Mouse (Mus musculus): ENCODE measurements around the gene Npc2.

DNA sequence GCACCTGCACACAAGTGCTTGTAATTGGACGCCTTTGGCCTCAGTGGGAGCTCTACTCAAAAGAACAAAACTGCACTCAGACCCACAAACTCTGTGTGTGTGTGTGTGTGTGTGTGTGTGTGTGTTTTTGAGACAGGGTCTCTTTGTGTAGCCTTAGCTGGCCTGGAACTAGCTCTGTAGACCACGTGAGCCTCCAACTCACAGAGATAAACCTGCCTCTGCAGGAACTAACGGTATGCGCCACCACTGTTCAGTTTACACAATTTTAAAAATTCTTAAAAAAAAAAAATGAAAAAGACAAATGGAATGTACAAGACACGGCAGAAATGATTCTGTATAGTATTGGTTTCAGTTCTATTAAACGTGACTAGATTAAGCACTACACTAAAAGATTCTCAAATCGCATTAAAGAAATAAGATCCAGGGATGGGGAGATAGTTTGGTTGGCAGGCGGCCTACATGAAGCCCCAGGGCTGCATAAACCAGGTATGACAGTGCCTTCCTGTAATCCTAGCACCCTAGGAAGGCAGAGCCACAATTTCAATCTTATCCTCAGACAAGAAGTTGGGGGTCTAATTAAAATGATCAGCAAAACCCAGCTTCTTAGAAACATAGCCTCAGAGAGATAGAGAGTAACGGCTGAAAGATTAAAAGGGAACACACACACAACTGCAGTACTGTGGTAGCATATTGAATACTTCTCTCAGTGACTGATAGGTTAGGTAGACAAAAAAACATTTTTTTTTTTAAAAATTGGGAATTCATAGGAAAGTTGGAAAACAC, 54.3 kb downstream of the Npc2 start:
- TF ChIP-seq EP300 (IDR thresholded peaks at IDR 0.05; ENCODE audit: low read depth) (no peak), CTCF (IDR thresholded peaks at IDR 0.05; ENCODE audit: low read depth) (no peak)

Measured in heart, postnatal 0 days (tissue).